Mouse (Mus musculus) midbrain, embryonic 11.5 days (tissue): ENCODE data around the gene 2610002M06Rik. TPM values are rescaled to one million over a fixed set of nuclear protein-coding genes. Genes with fewer than 3 reads are reported as not detected.

Experiments
- ATAC-seq: fragments of 200-750 bp; cut with Nextera tagmentation; 2 replicates; pipeline ENCODE4 v1.8.0; 2017; ENCODE audit warnings: moderate TSS enrichment, moderate library complexity; ENCODE audit not compliant: low FRiP score
- DNase-seq: peaks from one replicate; pipeline ENCODE4 v3.0.0; 2015; ENCODE audit warnings: low spot score; ENCODE audit errors: missing footprints
- H3K27ac ChIP-seq: fragments of 300-500 bp; sonication (generic); 2 replicates; pipeline ENCODE4 v1.5.1; 2014; ENCODE audit warnings: low read depth, low read length
- H3K27me3 ChIP-seq: fragments of 300-500 bp; sonication (generic); 2 replicates; pipeline ENCODE4 v1.6.1; 2014; ENCODE audit warnings: mild to moderate bottlenecking, low read length, moderate library complexity, mixed read lengths; ENCODE audit not compliant: control insufficient read depth, insufficient read depth
- H3K36me3 ChIP-seq: fragments of 300-500 bp; sonication (generic); 2 replicates; pipeline ENCODE4 v1.6.1; 2014; ENCODE audit warnings: mild to moderate bottlenecking, low read length, moderate library complexity, mixed read lengths; ENCODE audit not compliant: control insufficient read depth, insufficient read depth
- H3K4me1 ChIP-seq: fragments of 300-500 bp; sonication (generic); 2 replicates; pipeline ENCODE4 v1.6.1; 2014; ENCODE audit warnings: low read length; ENCODE audit not compliant: control insufficient read depth, insufficient read depth
- H3K4me2 ChIP-seq: fragments of 300-500 bp; sonication (generic); 2 replicates; pipeline ENCODE4 v1.6.1; 2014; ENCODE audit warnings: mild to moderate bottlenecking, moderate library complexity
- H3K4me3 ChIP-seq: fragments of 300-500 bp; sonication (generic); 2 replicates; pipeline ENCODE4 v1.5.1; 2014; ENCODE audit warnings: low read depth, low read length
- H3K9ac ChIP-seq: fragments of 300-500 bp; sonication (generic); 2 replicates; pipeline ENCODE4 v1.6.1; 2014; ENCODE audit warnings: low read length
- H3K9me3 ChIP-seq: fragments of 300-500 bp; sonication (generic); 2 replicates; pipeline ENCODE4 v1.6.1; 2016; ENCODE audit warnings: low read length; ENCODE audit not compliant: control insufficient read depth
- WGBS: fragments of 180-500 bp; shearing (Covaris S2); extraction: QIAGEN DNeasy Blood & Tissue Kit; methylation state at CpG from one replicate; pipeline ENCODE4 v1.1.7; 2014; 5-methylcytosine and 5-hydroxymethylcytosine counted together
- polyA plus RNA-seq: library from polyadenylated mRNA; unstranded; fragments of >200 nt; fragmentation: Nextera tagmentation; extraction: Ambion mirVana; gene quantifications from 2 replicates; pipeline ENCODE4 v1.2.1, GENCODE M21; 2014

The 2610002M06Rik gene
- polyA plus RNA-seq, result 10.2 and 10.5 TPM in 2 replicates

DNA sequence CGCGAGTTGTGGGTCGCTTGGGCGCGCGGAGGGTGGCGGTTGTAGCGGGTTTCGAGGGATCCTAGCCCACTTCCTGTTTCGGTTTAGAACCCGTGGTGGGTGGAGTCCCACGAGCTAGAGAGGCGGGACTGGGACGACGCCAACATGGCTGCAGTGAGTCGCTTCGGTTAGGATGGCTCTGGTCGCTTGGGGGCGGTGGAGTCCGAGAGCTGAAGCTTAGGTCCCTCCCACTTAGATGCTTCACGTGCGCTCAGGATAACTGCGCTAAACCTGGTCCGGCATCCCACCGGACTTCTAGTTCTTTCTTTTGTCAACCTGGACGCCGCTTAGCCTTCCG is at the start of gene 2610002M06Rik:
TSS of gene 2610002M06Rik (minus strand) at position 117 of the 337 bp plus-strand sequence.
- H3K9ac ChIP-seq, result peak within 1 kb of the TSS; percentile 63
- ATAC-seq, result peak; percentile 99
- no peak within 1 kb of the TSS for H3K27ac ChIP-seq
- H3K9me3 ChIP-seq, result no peaks in the 10 kb centered on the region
- peak within 1 kb of the TSS; percentile 55 for H3K4me2 ChIP-seq
- no peaks in the 10 kb centered on the region for H3K36me3 ChIP-seq
- no peaks in the 10 kb centered on the region for H3K4me1 ChIP-seq
- WGBS, result 12% methylated on average over 28 of the region's 28 CpGs
- no peaks in the 10 kb centered on the region for H3K27me3 ChIP-seq
- H3K4me3 ChIP-seq, result peak within 1 kb of the TSS; percentile 53
- peak; percentile 94 for DNase-seq

DNA sequence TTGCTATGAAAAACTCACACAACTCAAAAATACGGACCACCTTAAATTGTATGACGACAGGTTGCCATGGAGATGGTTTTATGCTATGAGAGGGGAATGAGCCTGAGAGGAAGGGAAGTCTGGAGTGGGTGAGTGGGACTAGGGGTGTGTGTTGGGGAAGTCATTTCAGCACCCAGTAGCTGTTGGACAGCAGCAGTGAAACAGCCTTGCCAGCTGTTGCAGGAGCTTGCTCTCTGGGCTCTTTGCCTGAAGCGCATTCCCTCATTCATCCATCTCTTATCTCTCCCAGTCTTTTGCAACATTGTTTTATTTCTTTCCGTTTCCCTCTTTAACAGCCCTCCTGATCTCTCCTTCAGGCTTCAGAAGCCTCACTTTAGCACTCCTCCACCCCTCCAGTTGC is 42.0 kb upstream of the 2610002M06Rik start:
- Histone ChIP-seq H3K4me1 (no peaks in the 10 kb centered on the region), H3K27me3 (no peaks in the 10 kb centered on the region), H3K4me3 (no peak overlapping the region), H3K9me3 (no peaks in the 10 kb centered on the region), H3K36me3 (no peaks in the 10 kb centered on the region), H3K4me2 (no peak overlapping the region), H3K27ac (no peak overlapping the region), H3K9ac (no peak overlapping the region)
- DNase-seq (no peak), ATAC-seq (no peak)
- WGBS, result 30% methylated on average over 4 of the region's 4 CpGs

DNA sequence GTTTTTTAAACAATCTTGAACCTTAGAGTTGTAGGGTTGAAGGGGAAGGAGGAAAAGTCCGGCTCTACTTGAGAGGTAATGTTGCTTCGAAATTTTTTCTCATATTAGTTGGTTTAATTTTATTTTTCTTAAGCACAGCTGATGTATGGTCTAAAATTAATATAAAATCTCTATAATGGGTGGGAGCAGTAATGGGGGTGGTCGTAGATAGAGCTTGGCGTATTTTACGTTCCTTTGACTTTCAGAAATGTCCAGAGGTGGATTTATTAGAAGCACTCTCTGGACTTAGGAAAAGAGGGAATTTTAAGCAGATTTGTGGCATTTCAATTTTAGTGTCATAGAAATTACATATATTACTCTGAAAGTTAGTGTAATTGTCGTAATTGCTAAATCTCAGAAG is 592 bp upstream of the 2610002M06Rik start:
- DNase-seq (no peak), ATAC-seq (no peak)
- Histone ChIP-seq H3K9me3 (no peaks in the 10 kb centered on the region), H3K27me3 (no peaks in the 10 kb centered on the region), H3K4me2 (peak overlapping the region; percentile 55), H3K36me3 (no peaks in the 10 kb centered on the region), H3K4me3 (no peak overlapping the region), H3K9ac (no peak overlapping the region), H3K27ac (no peak overlapping the region), H3K4me1 (no peaks in the 10 kb centered on the region)
- 84% methylated on average over 6 of the region's 6 CpGs for WGBS

DNA sequence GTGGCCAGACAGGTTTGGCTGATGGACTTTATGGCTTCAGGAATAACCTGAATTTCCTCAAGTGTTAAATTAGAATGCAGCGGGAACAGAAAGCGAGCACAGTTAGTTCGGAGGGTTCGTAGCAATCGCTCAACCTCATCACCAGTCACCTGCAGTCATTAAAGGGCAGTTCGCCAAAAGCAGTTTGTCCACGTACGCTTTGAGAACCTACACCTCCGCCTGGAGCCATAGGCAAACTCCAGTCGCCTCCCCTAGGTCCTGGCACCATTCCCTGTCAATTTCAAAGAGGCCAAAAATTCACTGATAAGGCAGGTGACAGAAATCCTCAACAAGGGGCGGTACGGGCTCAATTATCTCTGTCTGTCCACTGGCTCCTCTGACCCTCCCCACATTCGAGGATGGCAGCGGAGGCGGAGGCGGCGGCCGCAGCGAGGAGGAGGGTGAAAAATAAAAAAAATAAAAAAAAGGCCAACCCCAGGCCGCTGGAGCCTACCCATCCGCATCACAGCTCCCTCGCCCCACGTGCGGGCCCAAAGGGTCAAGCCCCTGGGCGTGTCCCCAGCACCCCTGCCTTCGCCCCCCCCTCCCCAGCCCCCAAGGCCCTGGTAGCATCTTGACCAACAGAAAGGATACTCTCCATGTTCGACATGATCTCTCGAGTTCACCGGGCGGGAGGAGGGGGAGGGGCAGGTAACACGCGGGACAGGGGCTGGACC is 474 bp downstream of the 2610002M06Rik start:
- Histone ChIP-seq H3K9ac (peak overlapping the region; percentile 63), H3K36me3 (no peaks in the 10 kb centered on the region), H3K4me3 (peak overlapping the region; percentile 53), H3K4me2 (peak overlapping the region; percentile 55), H3K4me1 (no peaks in the 10 kb centered on the region), H3K9me3 (no peaks in the 10 kb centered on the region), H3K27me3 (no peaks in the 10 kb centered on the region), H3K27ac (no peak overlapping the region)
- peak; percentile 86 for ATAC-seq
- 23% methylated on average over 28 of the region's 32 CpGs for WGBS
- peak; percentile 89 for DNase-seq

DNA sequence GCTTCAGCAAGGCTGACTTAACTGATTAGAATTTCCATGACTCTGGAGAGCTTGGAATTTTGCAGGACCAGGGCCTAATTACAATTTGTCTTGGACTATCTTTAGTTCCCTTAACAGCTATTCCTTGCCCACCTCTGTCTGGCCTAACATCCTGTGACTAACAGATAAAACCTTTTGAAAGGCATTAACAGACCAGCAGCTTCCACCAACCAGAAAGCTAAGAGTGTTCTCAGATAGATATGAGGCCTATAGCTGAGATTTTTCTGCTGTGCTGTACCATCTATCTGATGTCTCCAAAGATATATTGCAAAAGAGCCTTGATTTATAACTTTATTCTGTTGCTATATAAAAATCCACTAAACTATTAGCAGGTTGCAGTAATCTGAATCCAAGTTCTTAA is 4.0 kb downstream of the 2610002M06Rik start:
- ATAC-seq, result no peak
- no peaks in the 10 kb centered on the region for H3K4me1 ChIP-seq

DNA sequence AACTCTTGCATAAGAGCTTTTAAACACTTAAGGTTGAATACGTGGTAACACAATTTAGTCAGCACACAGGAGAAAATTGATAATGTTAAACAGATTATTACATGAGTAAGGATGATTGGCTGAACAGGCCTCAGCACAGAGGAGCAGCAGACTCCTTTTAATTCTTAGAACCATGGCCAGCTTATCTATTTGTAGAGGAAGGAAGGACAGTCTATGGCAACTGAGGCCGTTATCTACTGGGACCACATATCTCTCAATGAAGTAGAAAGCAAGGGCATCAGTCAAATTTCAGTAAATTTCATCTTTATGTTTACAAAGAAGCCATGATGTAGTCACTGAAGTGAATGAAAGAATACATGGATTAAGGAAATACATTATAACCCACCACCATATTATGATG is 19.2 kb downstream of the 2610002M06Rik start:
- no peak for ATAC-seq
- Histone ChIP-seq H3K27me3 (no peaks in the 10 kb centered on the region), H3K27ac (no peak overlapping the region), H3K9ac (no peak overlapping the region), H3K36me3 (no peaks in the 10 kb centered on the region), H3K4me1 (no peaks in the 10 kb centered on the region), H3K4me2 (no peak overlapping the region), H3K4me3 (no peak overlapping the region), H3K9me3 (no peaks in the 10 kb centered on the region)
- WGBS, result 93% methylated on average over 2 of the region's 2 CpGs
- DNase-seq, result no peak

More for the DNA sequence above, 4.0 kb downstream of the 2610002M06Rik start:
- no peak overlapping the region for H3K4me2 ChIP-seq
- H3K4me3 ChIP-seq, result no peak overlapping the region
- no peaks in the 10 kb centered on the region for H3K36me3 ChIP-seq
- no peak overlapping the region for H3K27ac ChIP-seq
- DNase-seq, result no peak
- H3K9ac ChIP-seq, result no peak overlapping the region
- H3K9me3 ChIP-seq, result no peaks in the 10 kb centered on the region
- H3K27me3 ChIP-seq, result no peaks in the 10 kb centered on the region

DNA sequence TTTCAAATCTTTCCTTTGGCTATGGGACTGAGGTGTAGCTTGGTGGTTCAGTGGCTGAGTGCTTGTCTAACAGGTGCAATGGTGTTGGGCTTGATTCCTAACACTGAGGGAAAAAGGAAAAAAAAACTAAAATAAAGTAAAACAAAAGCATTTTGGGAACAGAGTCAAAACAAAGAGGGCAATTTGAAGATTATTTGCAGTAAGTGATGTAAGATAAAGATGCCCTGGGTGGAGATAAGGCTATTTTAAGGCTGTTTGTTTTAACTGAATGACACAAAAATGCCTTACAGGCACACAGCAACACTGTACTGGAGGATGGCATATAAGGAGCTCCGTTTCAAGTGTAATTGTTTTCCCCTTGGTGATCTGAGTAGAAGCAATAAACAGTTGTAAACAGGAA is 20.3 kb downstream of the 2610002M06Rik start:
- Histone ChIP-seq H3K9me3 (no peaks in the 10 kb centered on the region), H3K27me3 (no peaks in the 10 kb centered on the region), H3K4me2 (no peak overlapping the region), H3K36me3 (no peaks in the 10 kb centered on the region), H3K9ac (no peak overlapping the region), H3K27ac (no peak overlapping the region), H3K4me1 (no peaks in the 10 kb centered on the region), H3K4me3 (no peak overlapping the region)
- ATAC-seq (no peak), DNase-seq (no peak)
- 79% methylated on average over 1 of the region's 1 CpGs for WGBS

DNA sequence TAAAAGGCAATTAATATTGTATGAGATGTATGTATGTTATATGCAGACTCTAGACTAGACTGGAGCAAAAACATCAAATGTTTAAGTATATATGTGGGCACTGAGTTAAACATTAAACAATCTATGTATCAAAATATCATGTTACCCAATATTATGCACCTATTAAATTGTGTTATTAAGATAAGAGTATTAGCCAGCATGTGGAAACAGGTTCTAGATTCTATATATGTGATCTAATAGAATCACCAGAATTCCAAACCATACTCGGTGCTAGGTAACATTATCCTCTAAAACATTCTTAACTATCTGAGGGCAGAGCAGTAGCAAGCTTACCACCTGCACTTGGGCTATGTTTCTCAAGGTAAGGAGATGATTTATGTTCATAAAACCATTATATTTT is 23.8 kb downstream of the 2610002M06Rik start, which contains the start of gene Tent5d:
TSS of gene Tent5d (plus strand) at position 301 of the 400 bp plus-strand sequence.
- no peaks in the 10 kb centered on the region for H3K36me3 ChIP-seq
- H3K4me1 ChIP-seq, result no peaks in the 10 kb centered on the region
- H3K9ac ChIP-seq, result no peak within 1 kb of the TSS
- no peaks in the 10 kb centered on the region for H3K27me3 ChIP-seq
- ATAC-seq, result no peak
- whole genome bisulfite sequencing, result 90% methylated on average over 1 of the region's 1 CpGs
- no peak within 1 kb of the TSS for H3K4me2 ChIP-seq
- no peak for DNase-seq
- H3K9me3 ChIP-seq, result no peaks in the 10 kb centered on the region
- no peak within 1 kb of the TSS for H3K27ac ChIP-seq
- H3K4me3 ChIP-seq, result no peak within 1 kb of the TSS

DNA sequence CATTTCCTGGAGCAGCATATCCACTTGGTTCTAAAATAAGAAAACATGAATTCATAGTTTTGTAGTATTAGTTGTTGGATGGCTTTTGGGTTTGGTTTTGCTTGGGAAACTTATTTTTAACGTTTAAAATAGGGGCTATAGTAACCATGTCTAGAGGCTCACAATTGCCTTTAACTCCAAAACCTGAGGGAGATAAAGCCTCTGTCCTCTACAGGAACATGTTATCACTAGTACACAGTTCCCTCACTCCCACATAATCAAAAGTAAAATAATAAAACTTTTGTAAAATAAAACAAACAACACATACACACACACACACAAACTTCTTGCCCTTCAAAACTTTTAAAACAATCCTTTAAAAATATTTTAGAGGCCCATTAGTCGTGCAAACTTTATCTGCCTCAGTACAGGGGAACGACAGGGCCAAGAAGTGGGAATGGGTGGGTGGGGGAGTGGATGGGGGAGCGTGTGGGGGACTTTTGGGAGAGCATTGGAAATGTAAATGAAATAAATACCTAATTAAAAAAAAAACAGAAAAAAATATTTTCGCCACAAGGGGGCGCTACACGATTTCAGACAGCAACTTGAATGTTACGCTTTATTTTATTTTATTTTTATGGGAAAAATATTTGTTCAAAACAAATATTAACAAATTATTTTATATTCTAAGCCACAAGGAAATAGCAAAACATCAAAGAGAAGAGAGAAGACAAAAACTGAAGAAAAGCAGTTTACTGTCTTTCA is 25.2 kb downstream of the 2610002M06Rik start:
- Histone ChIP-seq H3K27ac (no peak overlapping the region), H3K4me1 (no peaks in the 10 kb centered on the region), H3K4me2 (no peak overlapping the region), H3K27me3 (no peaks in the 10 kb centered on the region), H3K36me3 (no peaks in the 10 kb centered on the region; the same call in 1 of the 2 replicates), H3K9me3 (no peaks in the 10 kb centered on the region), H3K4me3 (no peak overlapping the region), H3K9ac (no peak overlapping the region)
- 30% methylated on average over 8 of the region's 8 CpGs for whole genome bisulfite sequencing
- no peak for ATAC-seq
- no peak for DNase-seq
